ENCODE assay signal across 21 mouse cellular contexts in genomic region chr15:77027675-77028074, GRCm38 (mm10). TPM values are rescaled to one million over a fixed set of nuclear protein-coding genes. Genes with fewer than 3 reads are reported as not detected.
A peak's percentile ranks its signal among the peaks of the same experiment; 100 is the strongest.
DNase-seq lines count a peak whose midpoint lies in the region; ATAC-seq lines count a peak whose summit lies in the region.
"Had no signal": no experiment of that assay in that cellular context is flagged by ENCODE, and none has a peak within 500 bp of the region (broad histone marks: within the 10 kb centered on the region; RNA-seq: fewer than 3 reads in every experiment).

No protein-coding gene starts in this region.

- peaks cover 18% of the 10 kb centered on the region; the same call in 1 of the 2 replicates for H3K4me1 ChIP-seq in embryonic facial prominence, embryonic 12.5 days
- peaks cover 53% of the 10 kb centered on the region for H3K4me1 ChIP-seq in heart, embryonic 12.5 days (replicated peaks)
- H3K4me1 ChIP-seq in hindbrain, embryonic 11.5 days (replicated peaks; ENCODE audit: control insufficient read depth, insufficient read depth, low read length) = no peaks in the 10 kb centered on the region; the same call in 1 of the 2 replicates

- H3K27me3 ChIP-seq in embryonic facial prominence, embryonic 12.5 days = no peaks in the 10 kb centered on the region
- no peaks in the 10 kb centered on the region for H3K27me3 ChIP-seq in heart, embryonic 12.5 days (replicated peaks)
- H3K27me3 ChIP-seq in hindbrain, embryonic 11.5 days (ENCODE audit: control insufficient read depth, insufficient read depth, low read length) = no peaks in the 10 kb centered on the region
- H3K27me3 ChIP-seq: limb, embryonic 15.5 days had no signal

- DNase-seq in heart, adult 18-20 months = peak; percentile 61 to 82
- no peak for DNase-seq in heart, adult 8-10 months (ENCODE audit: low spot score)
- DNase-seq in heart, postnatal 4 days = peak; percentile 53
- no peak for DNase-seq in hindbrain, embryonic 11.5 days (ENCODE audit: low spot score)
- DNase-seq: cerebellum, adult 11-12 months; cerebellum, postnatal 25 days; gastrocnemius, postnatal 14 days; kidney, adult 2 months; kidney, postnatal 25 days; layer of hippocampus, adult 9-11 months; lung, postnatal 14 days; right cerebral cortex, postnatal 25 days; thymus, postnatal 25 days had no signal

- H3K27ac ChIP-seq in embryonic facial prominence, embryonic 12.5 days = 0 out of 2 replicates have a peak overlapping the region, but pooled peaks have one; percentile 38
- peak overlapping the region; percentile 79 for H3K27ac ChIP-seq in heart, embryonic 12.5 days (ENCODE audit: poor library complexity, severe bottlenecking)
- H3K27ac ChIP-seq in hindbrain, embryonic 11.5 days (ENCODE audit: low read depth, low read length) = no peak overlapping the region
- H3K27ac ChIP-seq: limb, embryonic 15.5 days had no signal

- H3K9me3 ChIP-seq in embryonic facial prominence, embryonic 12.5 days = no peaks in the 10 kb centered on the region
- no peaks in the 10 kb centered on the region for H3K9me3 ChIP-seq in heart, embryonic 12.5 days (replicated peaks)
- H3K9me3 ChIP-seq in hindbrain, embryonic 11.5 days (ENCODE audit: control insufficient read depth, low read length) = no peaks in the 10 kb centered on the region
- H3K9me3 ChIP-seq: limb, embryonic 15.5 days had no signal

- H3K9ac ChIP-seq in embryonic facial prominence, embryonic 12.5 days = no peak overlapping the region
- H3K9ac ChIP-seq in heart, embryonic 12.5 days = peak overlapping the region; percentile 39; the same call in 1 of the 2 replicates
- H3K9ac ChIP-seq in hindbrain, embryonic 11.5 days (ENCODE audit: low read depth, low read length) = no peak overlapping the region
- H3K9ac ChIP-seq: limb, embryonic 15.5 days had no signal

- WGBS in embryonic facial prominence, embryonic 12.5 days = 68% methylated on average over 6 of the region's 6 CpGs
- WGBS in heart, embryonic 12.5 days = 59% methylated on average over 6 of the region's 6 CpGs
- 72% methylated on average over 6 of the region's 6 CpGs for WGBS in hindbrain, embryonic 11.5 days

- H3K4me2 ChIP-seq in embryonic facial prominence, embryonic 12.5 days (replicated peaks) = no peak overlapping the region
- no peak overlapping the region for H3K4me2 ChIP-seq in heart, embryonic 12.5 days
- H3K4me2 ChIP-seq in hindbrain, embryonic 11.5 days (replicated peaks; ENCODE audit: low read depth, low read length) = no peak overlapping the region
- H3K4me2 ChIP-seq: limb, embryonic 15.5 days; midbrain, embryonic 11.5 days had no signal

- ATAC-seq in embryonic facial prominence, embryonic 12.5 days (ENCODE audit: insufficient number of reproducible peaks, insufficient read depth, low FRiP score, low TSS enrichment) = no peak
- no peak for ATAC-seq in heart, embryonic 12.5 days (ENCODE audit: insufficient number of reproducible peaks, low FRiP score)
- no peak for ATAC-seq in activated CD4-positive, CD25-positive, alpha-beta regulatory T cell, adult 4 months
- no peak for ATAC-seq in hindbrain, embryonic 11.5 days (ENCODE audit: low FRiP score)
- ATAC-seq: forebrain, embryonic 16.5 days had no signal

- H3K36me3 ChIP-seq in embryonic facial prominence, embryonic 12.5 days = no peaks in the 10 kb centered on the region
- no peaks in the 10 kb centered on the region for H3K36me3 ChIP-seq in heart, embryonic 12.5 days
- H3K36me3 ChIP-seq in hindbrain, embryonic 11.5 days (ENCODE audit: control insufficient read depth, insufficient read depth, low read length) = no peaks in the 10 kb centered on the region
- H3K36me3 ChIP-seq: limb, embryonic 15.5 days had no signal

- no peak overlapping the region for H3K4me3 ChIP-seq in embryonic facial prominence, embryonic 12.5 days
- no peak overlapping the region for H3K4me3 ChIP-seq in heart, embryonic 12.5 days
- H3K4me3 ChIP-seq in hindbrain, embryonic 11.5 days (ENCODE audit: low read depth, low read length) = no peak overlapping the region
- H3K4me3 ChIP-seq: limb, embryonic 15.5 days had no signal

RNA-seq across cellular contexts. Expression of gene Apol6, which starts 16.9 kb away (rescaled TPM):
- 1 to 10 TPM; 1.3 to 3.1 TPM for total RNA-seq in heart, adult 18-20 months (2021)
- total RNA-seq in heart, adult 8-10 months (2022) = 1 to 10 TPM in 2 of 4 experiments, under 1 TPM in 2; 0.49 to 1.5 (median 1.0) TPM
- 0.09 TPM in 1 of 2 replicates, not detected in the other for polyA plus RNA-seq in embryonic facial prominence, embryonic 12.5 days (2016; fragmentation: Nextera tagmentation; extraction: Ambion mirVana)
- 0.36 TPM in 1 of 2 replicates, not detected in the other for polyA plus RNA-seq in heart, embryonic 12.5 days (2016; fragmentation: Nextera tagmentation; extraction: Ambion mirVana)
- under 1 TPM; 0.62 to 0.65 TPM for total RNA-seq in heart, postnatal 4 days (2021)
- not detected for polyA plus RNA-seq in activated CD4-positive, CD25-positive, alpha-beta regulatory T cell, adult 4 months (2017; shearing (Covaris generic))
- polyA plus RNA-seq in hindbrain, embryonic 11.5 days (2014; fragmentation: Nextera tagmentation; extraction: Ambion mirVana) = not detected in 2 replicates
- polyA plus RNA-seq: forebrain, embryonic 16.5 days; midbrain, embryonic 11.5 days had no signal

RNA-seq across cellular contexts. Expression of gene Mb, which starts 22.8 kb away (rescaled TPM):
- total RNA-seq in heart, adult 18-20 months (2021) = over 10,000 TPM; 19,183 to 21,770 TPM
- total RNA-seq in heart, adult 8-10 months (2022) = over 10,000 TPM; 20,391 to 21,800 (median 21,272) TPM
- polyA plus RNA-seq in embryonic facial prominence, embryonic 12.5 days (2016; fragmentation: Nextera tagmentation; extraction: Ambion mirVana) = 1.2 and 1.3 TPM in 2 replicates
- 209 and 214 TPM in 2 replicates for polyA plus RNA-seq in heart, embryonic 12.5 days (2016; fragmentation: Nextera tagmentation; extraction: Ambion mirVana)
- 1,000 to 10,000 TPM; 6,207 to 7,219 TPM for total RNA-seq in heart, postnatal 4 days (2021)
- not detected for polyA plus RNA-seq in activated CD4-positive, CD25-positive, alpha-beta regulatory T cell, adult 4 months (2017; shearing (Covaris generic))
- polyA plus RNA-seq in hindbrain, embryonic 11.5 days (2014; fragmentation: Nextera tagmentation; extraction: Ambion mirVana) = 0.39 and 0.53 TPM in 2 replicates
- total RNA-seq: ES-E14; left cerebral cortex, postnatal 10 days had no signal
- polyA plus RNA-seq: forebrain, embryonic 16.5 days; midbrain, embryonic 11.5 days had no signal

Comparison
In these comparisons a context has a peak if more than half of its experiments do, and no peak if none do; other contexts are left out.
1. DNase-seq: peak in heart, adult 18-20 months (2 of 2) and heart, postnatal 4 days (single experiment); none in heart, adult 8-10 months (single experiment) and hindbrain, embryonic 11.5 days (single experiment).
2. RNA of gene Mb, which starts 22.8 kb away (polyA plus RNA-seq): 209 to 214 TPM in heart, embryonic 12.5 days; 1.2 to 1.3 TPM in embryonic facial prominence, embryonic 12.5 days, 0.39 to 0.53 TPM in hindbrain, embryonic 11.5 days and not detected in activated CD4-positive, CD25-positive, alpha-beta regulatory T cell, adult 4 months; every median in the first group is over 10 times any median in the second.